Mouse (Mus musculus) myocyte (in vitro differentiated cells): Measurements from ENCODE around the gene Ucn2. TPM values are rescaled to one million over a fixed set of nuclear protein-coding genes. Genes with fewer than 3 reads are reported as not detected.

ENCODE experiments used
- polyA plus RNA-seq: library from polyadenylated mRNA; unstranded; fragments of >200 nt; fragmentation: generic; extraction: Trizol; gene quantifications from one replicate; pipeline ENCODE4 v1.2.1, GENCODE M21; 2012; ENCODE audit warnings: missing spikeins

The Ucn2 gene
- polyA plus RNA-seq, 1 experiment: 0.17 TPM

Other genes with a start within 250 kb of the Ucn2 start
- 45.5 TPM for gene Ip6k2, start 202.2 kb upstream of the Ucn2 start, polyA plus RNA-seq
- gene Nckipsd, start 177.6 kb upstream of the Ucn2 start, polyA plus RNA-seq: 5.9 TPM
- gene Celsr3, start 159.7 kb upstream of the Ucn2 start, polyA plus RNA-seq: 0.65 TPM
- gene Slc26a6, start 132.7 kb upstream of the Ucn2 start, polyA plus RNA-seq: 18.8 TPM
- not detected for gene Tmem89, start 71.4 kb upstream of the Ucn2 start, polyA plus RNA-seq
- gene Uqcrc1, start 49.4 kb upstream of the Ucn2 start, polyA plus RNA-seq: 468 TPM
- 8.4 TPM for gene Col7a1, start 32.4 kb upstream of the Ucn2 start, polyA plus RNA-seq
- gene Pfkfb4, start 5.8 kb downstream of the Ucn2 start, polyA plus RNA-seq: 4.4 TPM
- gene Shisa5, start 52.6 kb downstream of the Ucn2 start, polyA plus RNA-seq: 82.8 TPM
- gene Trex1, start 73.7 kb downstream of the Ucn2 start, polyA plus RNA-seq: 10.0 TPM
- gene Atrip, start 88.1 kb downstream of the Ucn2 start, polyA plus RNA-seq: 9.6 TPM
- 13.8 TPM for gene Ccdc51, start 96.5 kb downstream of the Ucn2 start, polyA plus RNA-seq
- 271 TPM for gene Tma7, start 96.6 kb downstream of the Ucn2 start, polyA plus RNA-seq
- 6.1 TPM for gene Plxnb1, start 109.4 kb downstream of the Ucn2 start, polyA plus RNA-seq
- gene Fbxw21, start 176.0 kb downstream of the Ucn2 start, polyA plus RNA-seq: not detected
- gene Fbxw13, start 210.0 kb downstream of the Ucn2 start, polyA plus RNA-seq: not detected
- gene Fbxw20, start 248.7 kb downstream of the Ucn2 start, polyA plus RNA-seq: not detected